Mouse (Mus musculus): ENCODE results near the gene Dcdc2b. TPM values are rescaled to one million over a fixed set of nuclear protein-coding genes. Genes with fewer than 3 reads are reported as not detected.
A peak's percentile ranks its signal among the peaks of the same experiment; 100 is the strongest.

Gene Dcdc2b
- polyA plus RNA-seq, 1 experiment from 2014 or later, result 1.5 TPM

DNA sequence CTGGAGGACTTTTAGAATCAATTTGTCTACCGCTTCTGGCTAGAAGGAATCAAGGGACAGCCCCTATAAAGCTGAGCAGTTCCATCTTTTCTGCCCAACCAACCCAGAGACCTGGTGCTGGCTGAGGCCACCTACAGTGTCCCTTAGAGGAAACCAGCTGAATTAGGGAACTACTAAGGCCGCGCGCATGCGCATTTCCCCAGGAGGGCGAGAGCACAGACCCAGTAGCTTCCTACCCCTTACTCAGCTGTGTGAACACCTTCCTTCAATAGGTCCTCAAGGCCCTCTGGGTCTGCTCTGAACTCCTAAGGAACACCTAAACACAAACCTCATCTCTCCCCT, 10.9 kb upstream of the Dcdc2b start:
- no peaks in the 10 kb centered on the region for H3K27me3 ChIP-seq (replicated peaks; ENCODE audit: control insufficient read depth, insufficient read depth, low read length)
- H3K9ac ChIP-seq (ENCODE audit: low read depth, low read length), result peak overlapping the region; percentile 27
- DNase-seq (ENCODE audit: low spot score) (peak; percentile 68), ATAC-seq (replicated peaks; ENCODE audit: low FRiP score) (peak; percentile 26; the same call in 1 of the 2 replicates)
- H3K4me3 ChIP-seq (ENCODE audit: low read depth, low read length), result peak overlapping the region; percentile 31
- peak overlapping the region; percentile 81 for H3K27ac ChIP-seq (ENCODE audit: low read depth, low read length)
- H3K36me3 ChIP-seq (ENCODE audit: control insufficient read depth, insufficient read depth, low read length), result peaks cover 30% of the 10 kb centered on the region
- 5% methylated on average over 6 of the region's 6 CpGs for WGBS
- peak overlapping the region; percentile 73 for H3K4me2 ChIP-seq
- no peaks in the 10 kb centered on the region for H3K9me3 ChIP-seq (ENCODE audit: control insufficient read depth, low read length)
- H3K4me1 ChIP-seq (replicated peaks; ENCODE audit: control insufficient read depth, insufficient read depth, low read length), result peaks cover 22% of the 10 kb centered on the region

DNA sequence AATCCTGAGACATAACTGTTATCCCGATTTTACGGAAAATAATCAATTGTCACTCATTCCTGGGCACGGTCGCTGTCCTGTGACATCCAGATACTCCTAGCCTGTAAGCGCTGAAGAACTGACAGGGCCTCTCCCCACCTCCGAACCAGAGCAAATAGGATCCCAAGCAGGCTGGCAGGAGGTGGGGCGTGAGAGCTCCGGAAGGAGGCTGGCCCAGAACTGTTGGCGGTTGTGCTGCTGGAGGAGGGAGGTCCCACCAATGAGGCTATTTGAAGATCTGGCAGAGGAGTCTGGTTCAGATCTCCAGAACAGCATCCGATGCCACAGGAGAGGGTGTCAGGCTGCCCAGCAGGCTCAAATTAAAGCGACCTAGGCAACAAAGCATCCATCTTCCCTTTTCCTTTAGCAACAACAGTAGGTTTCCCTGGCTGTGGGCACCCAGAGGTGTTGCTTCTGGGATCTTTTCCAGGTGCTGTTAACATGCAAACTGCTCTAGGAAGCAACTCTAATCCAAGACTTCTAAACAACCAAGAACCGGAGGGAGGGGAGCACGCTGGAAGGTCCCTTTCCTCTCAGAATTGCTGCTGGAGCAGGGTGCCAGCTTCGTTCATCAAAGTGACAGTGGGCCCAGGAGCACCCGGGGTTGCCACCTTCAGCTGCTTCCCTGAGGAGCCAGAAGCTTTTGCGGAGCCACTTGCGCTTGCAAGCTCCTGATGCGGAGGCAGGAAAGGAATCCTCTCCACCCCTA, 10.4 kb upstream of the Dcdc2b start:
- H3K4me1 ChIP-seq (replicated peaks; ENCODE audit: control insufficient read depth, insufficient read depth, low read length), result peaks cover 22% of the 10 kb centered on the region
- under 1% methylated on average over 18 of the region's 18 CpGs for WGBS

DNA sequence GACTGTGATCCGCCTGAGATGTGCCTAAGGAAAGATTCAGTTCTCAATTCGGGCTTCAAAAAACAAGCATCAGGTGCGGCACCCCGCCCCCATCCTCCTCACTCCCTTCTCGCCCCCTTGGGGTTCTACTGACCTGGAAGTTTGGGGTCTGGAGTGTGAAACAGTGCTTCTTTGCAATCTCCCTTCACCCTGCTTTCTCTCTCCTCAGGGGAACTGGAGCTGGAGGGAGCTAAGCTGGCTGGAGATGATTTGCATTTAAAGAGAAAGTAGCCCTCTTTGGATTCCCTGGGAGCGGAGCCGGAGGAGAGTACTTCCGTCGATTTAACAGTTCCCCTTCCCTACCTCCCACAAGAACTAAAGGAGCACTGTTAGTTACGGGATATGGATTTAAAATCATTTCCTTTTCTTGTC, 9.6 kb upstream of the Dcdc2b start, which contains the start of gene Ccdc28b:
Gene Ccdc28b, minus strand, starts transcription at position 267 of the 411 bp plus-strand sequence.
- Histone ChIP-seq H3K4me2 (peak within 1 kb of the TSS; percentile 73), H3K4me3 (ENCODE audit: low read depth, low read length) (peak within 1 kb of the TSS; percentile 66), H3K9me3 (ENCODE audit: control insufficient read depth, low read length) (no peaks in the 10 kb centered on the region), H3K4me1 (replicated peaks; ENCODE audit: control insufficient read depth, insufficient read depth, low read length) (peaks cover 25% of the 10 kb centered on the region), H3K36me3 (ENCODE audit: control insufficient read depth, insufficient read depth, low read length) (peaks cover 19% of the 10 kb centered on the region), H3K9ac (ENCODE audit: low read depth, low read length) (peak within 1 kb of the TSS; percentile 74), H3K27me3 (replicated peaks; ENCODE audit: control insufficient read depth, insufficient read depth, low read length) (no peaks in the 10 kb centered on the region), H3K27ac (ENCODE audit: low read depth, low read length) (peak within 1 kb of the TSS; percentile 81)
- 0% methylated on average over 10 of the region's 10 CpGs for WGBS
- ATAC-seq (replicated peaks; ENCODE audit: low FRiP score) (no peak; the same call in 1 of the 2 replicates), DNase-seq (ENCODE audit: low spot score) (peak; percentile 55)

More for the DNA sequence above, 10.4 kb upstream of the Dcdc2b start:
- H3K36me3 ChIP-seq (ENCODE audit: control insufficient read depth, insufficient read depth, low read length), result peaks cover 26% of the 10 kb centered on the region
- no peaks in the 10 kb centered on the region for H3K9me3 ChIP-seq (ENCODE audit: control insufficient read depth, low read length)
- peak overlapping the region; percentile 66 for H3K4me3 ChIP-seq (ENCODE audit: low read depth, low read length)
- H3K4me2 ChIP-seq, result peak overlapping the region; percentile 73
- peak overlapping the region; percentile 74 for H3K9ac ChIP-seq (ENCODE audit: low read depth, low read length)
- DNase-seq (ENCODE audit: low spot score), result peak; percentile 79
- peak; percentile 95 for ATAC-seq (replicated peaks; ENCODE audit: low FRiP score)
- peak overlapping the region; percentile 81 for H3K27ac ChIP-seq (ENCODE audit: low read depth, low read length)
- no peaks in the 10 kb centered on the region for H3K27me3 ChIP-seq (replicated peaks; ENCODE audit: control insufficient read depth, insufficient read depth, low read length)

DNA sequence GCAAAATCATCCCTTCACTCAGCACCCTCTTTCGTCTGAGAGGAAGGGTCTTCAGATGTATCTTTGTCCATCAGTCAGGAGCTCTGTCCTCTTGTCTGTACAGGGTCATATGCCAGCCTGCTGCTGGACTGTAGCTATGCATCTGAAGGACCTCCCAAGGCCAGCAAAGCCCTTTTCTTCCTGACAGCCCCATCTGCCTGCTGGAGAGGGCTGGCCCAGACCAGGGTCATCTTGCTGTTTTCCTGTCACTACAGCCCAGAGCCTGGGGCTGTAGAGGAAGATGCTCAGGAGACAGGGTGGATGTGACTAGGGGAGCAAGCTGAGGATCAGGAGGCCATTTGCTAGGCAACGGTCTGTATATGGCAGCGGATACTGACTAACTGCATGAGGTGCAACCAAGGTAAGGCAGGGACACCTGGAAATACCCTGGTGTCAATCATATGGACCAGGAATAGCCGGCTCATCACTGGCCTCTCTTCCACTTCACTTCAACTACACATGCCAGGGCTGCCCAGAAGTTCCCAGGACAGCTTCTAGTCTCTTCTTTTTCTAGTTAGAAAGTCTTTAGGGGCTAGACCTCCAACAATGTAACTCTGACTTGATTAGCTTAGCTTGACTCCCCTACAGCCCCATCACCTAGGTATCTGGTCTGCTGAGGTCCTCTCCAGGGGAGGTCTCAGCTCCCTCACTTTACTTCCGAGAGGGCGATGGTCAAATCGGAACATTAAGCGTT, 8.9 kb upstream of the Dcdc2b start:
- no peak for DNase-seq (ENCODE audit: low spot score)
- H3K9me3 ChIP-seq (ENCODE audit: control insufficient read depth, low read length), result no peaks in the 10 kb centered on the region
- H3K36me3 ChIP-seq (ENCODE audit: control insufficient read depth, insufficient read depth, low read length), result peaks cover 12% of the 10 kb centered on the region; the same call in 1 of the 2 replicates
- peak overlapping the region; percentile 73 for H3K4me2 ChIP-seq
- peak overlapping the region; percentile 66 for H3K4me3 ChIP-seq (ENCODE audit: low read depth, low read length)
- peak overlapping the region; percentile 74 for H3K9ac ChIP-seq (ENCODE audit: low read depth, low read length)
- H3K27me3 ChIP-seq (replicated peaks; ENCODE audit: control insufficient read depth, insufficient read depth, low read length), result no peaks in the 10 kb centered on the region
- no peak for ATAC-seq (replicated peaks; ENCODE audit: low FRiP score)
- peak overlapping the region; percentile 69; the same call in 1 of the 2 replicates for H3K27ac ChIP-seq (ENCODE audit: low read depth, low read length)
- 20% methylated on average over 8 of the region's 8 CpGs for WGBS
- peaks cover 25% of the 10 kb centered on the region for H3K4me1 ChIP-seq (replicated peaks; ENCODE audit: control insufficient read depth, insufficient read depth, low read length)

GRCm38 (mm10) chr4:129622120-129622802, 8.2 kb upstream of the Dcdc2b start:
- Histone ChIP-seq H3K4me3 (ENCODE audit: low read depth, low read length) (no peak overlapping the region), H3K27me3 (replicated peaks; ENCODE audit: control insufficient read depth, insufficient read depth, low read length) (no peaks in the 10 kb centered on the region), H3K27ac (ENCODE audit: low read depth, low read length) (no peak overlapping the region), H3K36me3 (ENCODE audit: control insufficient read depth, insufficient read depth, low read length) (peaks cover 6% of the 10 kb centered on the region; the same call in 1 of the 2 replicates), H3K4me2 (peak overlapping the region; percentile 73), H3K4me1 (replicated peaks; ENCODE audit: control insufficient read depth, insufficient read depth, low read length) (peaks cover 25% of the 10 kb centered on the region), H3K9me3 (ENCODE audit: control insufficient read depth, low read length) (no peaks in the 10 kb centered on the region), H3K9ac (ENCODE audit: low read depth, low read length) (no peak overlapping the region)
- ATAC-seq (replicated peaks; ENCODE audit: low FRiP score) (no peak), DNase-seq (ENCODE audit: low spot score) (no peak)
- 77% methylated on average over 11 of the region's 11 CpGs for WGBS

- Histone ChIP-seq H3K4me2 (no peak overlapping the region), H3K27ac (ENCODE audit: low read depth, low read length) (no peak overlapping the region), H3K9me3 (ENCODE audit: control insufficient read depth, low read length) (no peaks in the 10 kb centered on the region), H3K36me3 (ENCODE audit: control insufficient read depth, insufficient read depth, low read length) (peaks cover 7% of the 10 kb centered on the region; the same call in 1 of the 2 replicates), H3K27me3 (replicated peaks; ENCODE audit: control insufficient read depth, insufficient read depth, low read length) (no peaks in the 10 kb centered on the region), H3K4me1 (replicated peaks; ENCODE audit: control insufficient read depth, insufficient read depth, low read length) (peaks cover 25% of the 10 kb centered on the region), H3K4me3 (ENCODE audit: low read depth, low read length) (no peak overlapping the region), H3K9ac (ENCODE audit: low read depth, low read length) (no peak overlapping the region)
- ATAC-seq (replicated peaks; ENCODE audit: low FRiP score) (no peak), DNase-seq (ENCODE audit: low spot score) (no peak)
- WGBS, result 78% methylated on average over 8 of the region's 8 CpGs
Observed at GRCm38 (mm10) chr4:129621283-129621841, 7.3 kb upstream of the Dcdc2b start.

GRCm38 (mm10) chr4:129620419-129621282, 6.6 kb upstream of the Dcdc2b start:
- DNase-seq (ENCODE audit: low spot score) (no peak), ATAC-seq (replicated peaks; ENCODE audit: low FRiP score) (no peak)
- Histone ChIP-seq H3K9ac (ENCODE audit: low read depth, low read length) (no peak overlapping the region; the same call in 1 of the 2 replicates), H3K4me3 (ENCODE audit: low read depth, low read length) (no peak overlapping the region), H3K4me1 (replicated peaks; ENCODE audit: control insufficient read depth, insufficient read depth, low read length) (peaks cover 22% of the 10 kb centered on the region), H3K27me3 (replicated peaks; ENCODE audit: control insufficient read depth, insufficient read depth, low read length) (no peaks in the 10 kb centered on the region), H3K27ac (ENCODE audit: low read depth, low read length) (no peak overlapping the region), H3K9me3 (ENCODE audit: control insufficient read depth, low read length) (no peaks in the 10 kb centered on the region), H3K36me3 (ENCODE audit: control insufficient read depth, insufficient read depth, low read length) (peaks cover 7% of the 10 kb centered on the region; the same call in 1 of the 2 replicates), H3K4me2 (no peak overlapping the region)
- 75% methylated on average over 11 of the region's 11 CpGs for WGBS
